Mouse (Mus musculus): ENCODE measurements around the gene Ajap1.

The Ajap1 gene

DNA sequence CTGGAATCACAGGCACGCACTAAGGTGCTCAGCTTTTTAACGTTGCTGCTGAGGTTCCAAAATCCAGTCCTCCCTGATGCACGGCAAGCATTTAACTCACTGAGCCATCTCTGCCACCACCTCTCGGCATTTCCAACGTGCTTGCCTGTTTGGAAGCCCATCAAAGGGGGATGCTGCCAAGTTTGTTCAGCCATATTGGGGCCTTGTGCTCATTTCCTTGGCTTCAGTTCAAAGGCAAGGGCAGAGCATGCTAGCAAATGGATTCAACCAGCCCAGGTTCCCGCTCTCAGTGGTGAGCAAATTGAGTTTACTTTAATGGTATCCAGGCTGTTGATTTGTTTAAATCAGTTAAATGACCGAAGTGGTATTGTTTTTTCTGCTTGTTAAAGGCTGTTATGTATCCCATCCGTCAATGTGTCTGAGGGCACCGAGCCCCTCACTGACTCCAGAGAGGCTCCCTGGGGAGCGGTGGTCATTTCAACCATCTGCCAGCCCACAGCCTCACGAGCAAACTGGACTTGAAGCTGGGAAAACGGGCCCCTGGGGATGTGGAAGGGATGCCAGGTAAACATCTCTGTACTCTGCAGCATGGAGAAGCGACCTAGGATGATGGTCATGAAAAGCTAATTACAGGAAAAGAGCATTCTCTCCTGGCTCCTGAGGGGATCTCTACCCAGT is 121.6 kb downstream of the Ajap1 start:
- DNase-seq (ENCODE audit: inconsistent age in 2 of 2, low spot score in 1 of 2), result no peak

DNA sequence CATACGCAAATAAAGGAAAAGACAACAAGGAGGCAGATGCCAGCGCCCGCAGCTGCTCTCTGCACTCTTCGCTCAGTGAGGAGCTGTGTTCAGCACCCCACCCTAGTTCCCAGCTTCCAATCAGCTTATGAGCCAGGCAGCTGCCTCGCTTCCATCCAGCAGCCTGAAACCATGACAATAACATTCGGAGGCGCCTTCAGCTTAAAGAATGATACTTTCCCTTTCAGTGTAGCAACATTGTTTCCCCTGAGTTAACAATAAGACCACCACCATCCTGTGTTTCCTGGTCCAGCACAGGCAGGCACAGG is 124.4 kb downstream of the Ajap1 start:
- no peak for DNase-seq (ENCODE audit: inconsistent age in 2 of 2, low spot score in 1 of 2)

DNA sequence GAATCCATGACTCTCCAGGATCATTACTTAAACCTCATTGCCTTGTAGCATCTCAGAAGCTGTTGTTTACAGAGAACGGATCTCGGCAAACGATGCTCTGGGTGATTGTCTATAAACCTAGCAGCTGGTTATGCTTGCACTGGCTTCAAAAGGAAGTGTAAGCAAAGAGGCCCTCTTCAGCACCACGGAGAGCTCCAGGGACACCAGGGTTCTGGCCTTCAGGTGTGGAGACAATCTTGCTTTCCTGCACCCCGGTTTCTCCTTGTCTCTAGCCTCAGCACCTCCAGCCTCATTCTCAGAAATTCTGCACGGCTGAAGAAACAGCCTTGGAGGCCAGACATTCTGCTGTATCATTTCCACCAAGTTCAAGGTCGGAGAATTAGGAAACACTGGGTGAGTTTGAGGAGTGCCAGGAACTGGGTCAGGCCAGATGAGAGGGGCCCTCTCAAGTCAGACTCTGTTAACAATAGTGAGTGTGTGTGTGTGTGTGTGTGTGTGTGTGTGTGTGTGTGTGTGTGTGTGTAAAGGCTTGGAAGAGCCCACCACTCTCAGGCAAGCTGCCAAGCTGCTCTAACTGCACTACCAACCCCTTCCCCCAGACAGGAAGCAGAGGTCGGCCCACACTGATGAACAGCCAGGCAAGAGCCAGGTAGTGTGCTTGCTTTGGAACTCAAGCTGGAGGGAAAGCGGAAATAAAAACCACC is 124.9 kb downstream of the Ajap1 start:
- peak; percentile 35 to 76 for DNase-seq (ENCODE audit: inconsistent age in 2 of 2, low spot score in 1 of 2)

- DNase-seq (ENCODE audit: inconsistent age in 2 of 2, low spot score in 1 of 2), result no peak
Measured at GRCm38 (mm10) chr4:153356236-153356635, 126.4 kb downstream of the Ajap1 start.

DNA sequence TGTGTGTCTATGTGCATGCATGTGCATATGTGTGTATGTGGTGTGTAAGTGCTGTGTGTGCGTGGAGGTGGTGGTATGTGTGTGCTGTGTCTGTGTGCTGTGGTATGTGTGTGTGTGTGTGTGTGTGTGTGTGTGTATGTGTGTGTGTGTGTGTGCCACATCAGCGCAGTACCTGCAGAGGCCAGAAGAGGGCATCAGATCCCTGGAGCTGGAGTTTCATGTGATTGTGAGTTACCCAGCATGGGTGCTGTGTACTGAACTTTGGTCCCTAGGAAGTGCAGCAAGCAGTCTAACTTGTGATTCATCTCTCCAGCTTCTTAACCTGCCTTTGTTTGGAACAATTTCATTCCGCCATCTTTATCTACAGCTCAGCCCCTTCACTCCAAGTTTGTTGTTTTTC is 137.6 kb downstream of the Ajap1 start:
- DNase-seq (ENCODE audit: inconsistent age in 2 of 2, low spot score in 1 of 2), result no peak

GRCm38 (mm10) chr4:153340887-153341286 is 141.7 kb downstream of the Ajap1 start:
- DNase-seq (ENCODE audit: inconsistent age in 2 of 2, low spot score in 1 of 2), result no peak

- DNase-seq (ENCODE audit: inconsistent age in 2 of 2, low spot score in 1 of 2), result no peak
Measured at GRCm38 (mm10) chr4:153335301-153335799, 147.3 kb downstream of the Ajap1 start.

DNA sequence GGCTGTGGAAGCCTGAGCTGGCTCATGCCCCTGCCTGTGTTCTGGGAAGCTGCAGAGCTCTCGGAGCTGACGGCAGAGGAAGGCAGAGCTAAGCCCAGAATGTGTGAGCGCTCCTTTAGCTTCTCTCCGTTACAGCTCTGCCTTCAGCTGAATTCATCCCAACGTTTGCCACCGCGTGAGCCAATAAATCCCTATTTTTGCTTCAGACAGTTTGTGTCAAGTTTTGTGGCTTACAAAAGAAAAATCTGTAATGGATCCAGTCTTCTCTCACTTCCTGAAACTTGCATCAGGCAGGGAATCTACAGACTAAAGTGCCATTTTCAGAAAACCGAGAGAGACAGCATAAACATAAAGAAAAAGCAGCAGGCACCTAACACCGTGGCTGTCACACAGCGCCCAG is 154.8 kb downstream of the Ajap1 start:
- DNase-seq (ENCODE audit: inconsistent age in 2 of 2, low spot score in 1 of 2), result no peak

All from adrenal gland, adult (tissue).